ENCODE assay signal across 19 mouse cellular contexts in genomic region chr1:71682194-71682715, GRCm38 (mm10). TPM values are rescaled to one million over a fixed set of nuclear protein-coding genes. Genes with fewer than 3 reads are reported as not detected.
DNase-seq lines count a peak whose midpoint lies in the region; ATAC-seq and TF ChIP-seq lines count a peak whose summit lies in the region.
"Had no signal": no experiment of that assay in that cellular context is flagged by ENCODE, and none has a peak within 500 bp of the region (broad histone marks: within the 10 kb centered on the region; RNA-seq: fewer than 3 reads in every experiment).

No protein-coding gene starts in this region.

- no peak overlapping the region for H3K4me3 ChIP-seq in intestine, embryonic 14.5 days (ENCODE audit: low read depth, low read length)
- H3K4me3 ChIP-seq in intestine, postnatal 0 days (ENCODE audit: low read depth, low read length): no peak overlapping the region
- no peak overlapping the region for H3K4me3 ChIP-seq in embryonic facial prominence, embryonic 12.5 days
- H3K4me3 ChIP-seq in limb, embryonic 11.5 days (ENCODE audit: low read depth, low read length): no peak overlapping the region
- H3K4me3 ChIP-seq: heart, adult 2 months; hindbrain, embryonic 13.5 days; liver, embryonic 15.5 days; megakaryocyte, embryonic 14.5 days; neural tube, embryonic 12.5 days had no signal

- 0 out of 2 replicates have a peak, but pooled peaks cover 2% of the 10 kb centered on the region for H3K9me3 ChIP-seq in intestine, embryonic 14.5 days (ENCODE audit: control insufficient read depth, low read length)
- no peaks in the 10 kb centered on the region for H3K9me3 ChIP-seq in intestine, postnatal 0 days (ENCODE audit: control insufficient read depth)
- no peaks in the 10 kb centered on the region for H3K9me3 ChIP-seq in embryonic facial prominence, embryonic 12.5 days
- H3K9me3 ChIP-seq in limb, embryonic 11.5 days (ENCODE audit: control insufficient read depth, low read length): no peaks in the 10 kb centered on the region
- H3K9me3 ChIP-seq: hindbrain, embryonic 13.5 days; liver, embryonic 15.5 days; neural tube, embryonic 12.5 days had no signal

- ATAC-seq in intestine, embryonic 14.5 days (replicated peaks; ENCODE audit: low FRiP score, low TSS enrichment, low read depth): no peak
- no peak for ATAC-seq in intestine, postnatal 0 days
- ATAC-seq in embryonic facial prominence, embryonic 12.5 days (ENCODE audit: insufficient number of reproducible peaks, insufficient read depth, low FRiP score, low TSS enrichment): no peak
- no peak; the same call in 1 of the 2 replicates for ATAC-seq in limb, embryonic 11.5 days (ENCODE audit: insufficient number of reproducible peaks, low FRiP score, low TSS enrichment, low read depth)
- ATAC-seq in frontal cortex, adult (ENCODE audit: low TSS enrichment): no peak

- H3K27ac ChIP-seq in intestine, embryonic 14.5 days (ENCODE audit: low read depth): 0 out of 2 replicates have a peak overlapping the region, but pooled peaks have one; percentile 16
- no peak overlapping the region for H3K27ac ChIP-seq in intestine, postnatal 0 days (ENCODE audit: low read depth, low read length)
- peak overlapping the region; percentile 65 for H3K27ac ChIP-seq in embryonic facial prominence, embryonic 12.5 days
- no peak overlapping the region for H3K27ac ChIP-seq in limb, embryonic 11.5 days (replicated peaks; ENCODE audit: low read depth, low read length)
- H3K27ac ChIP-seq: heart, adult 2 months; hindbrain, embryonic 13.5 days; liver, embryonic 15.5 days; neural tube, embryonic 12.5 days had no signal

- WGBS in intestine, embryonic 14.5 days: 27% methylated on average over 5 of the region's 5 CpGs
- 52% methylated on average over 5 of the region's 5 CpGs for WGBS in intestine, postnatal 0 days
- WGBS in embryonic facial prominence, embryonic 12.5 days: 32% methylated on average over 5 of the region's 5 CpGs
- 13% methylated on average over 5 of the region's 5 CpGs for whole genome bisulfite sequencing in limb, embryonic 11.5 days

- H3K4me2 ChIP-seq in intestine, embryonic 14.5 days (ENCODE audit: low read length): no peak overlapping the region
- H3K4me2 ChIP-seq in intestine, postnatal 0 days (replicated peaks; ENCODE audit: low read depth): no peak overlapping the region
- H3K4me2 ChIP-seq in embryonic facial prominence, embryonic 12.5 days (replicated peaks): no peak overlapping the region
- no peak overlapping the region for H3K4me2 ChIP-seq in limb, embryonic 11.5 days (ENCODE audit: low read depth, severe bottlenecking)
- H3K4me2 ChIP-seq: hindbrain, embryonic 13.5 days; liver, embryonic 15.5 days; neural tube, embryonic 12.5 days had no signal

- H3K9ac ChIP-seq in intestine, embryonic 14.5 days (ENCODE audit: low read length): no peak overlapping the region
- no peak overlapping the region for H3K9ac ChIP-seq in intestine, postnatal 0 days (ENCODE audit: low read depth, low read length)
- no peak overlapping the region for H3K9ac ChIP-seq in embryonic facial prominence, embryonic 12.5 days
- no peak overlapping the region for H3K9ac ChIP-seq in limb, embryonic 11.5 days (ENCODE audit: low read length)
- H3K9ac ChIP-seq: hindbrain, embryonic 13.5 days; liver, embryonic 15.5 days; neural tube, embryonic 12.5 days had no signal

- no peak for TF ChIP-seq POLR2A in brain, embryonic 14.5 days (IDR thresholded peaks at IDR 0.05; ENCODE audit: borderline replicate concordance, extremely low read depth, insufficient read depth, insufficient read length, poor library complexity, severe bottlenecking)

- peaks cover 12% of the 10 kb centered on the region for H3K4me1 ChIP-seq in intestine, embryonic 14.5 days (replicated peaks; ENCODE audit: control insufficient read depth, insufficient read depth, low read length)
- no peaks in the 10 kb centered on the region; the same call in 1 of the 2 replicates for H3K4me1 ChIP-seq in intestine, postnatal 0 days (replicated peaks; ENCODE audit: control insufficient read depth, insufficient read depth, low read length)
- peaks cover 7% of the 10 kb centered on the region for H3K4me1 ChIP-seq in embryonic facial prominence, embryonic 12.5 days
- no peaks in the 10 kb centered on the region for H3K4me1 ChIP-seq in limb, embryonic 11.5 days (ENCODE audit: control insufficient read depth, insufficient read depth, low read length)
- H3K4me1 ChIP-seq: hindbrain, embryonic 13.5 days; megakaryocyte, embryonic 14.5 days had no signal

- no peak for DNase-seq in intestine, embryonic 14.5 days (ENCODE audit: low spot score)
- peak; percentile 24 for DNase-seq in brain, embryonic 14.5 days (ENCODE audit: low read depth)
- peak; percentile 29 for DNase-seq in limb, embryonic 11.5 days (ENCODE audit: low spot score)
- no peak for DNase-seq in neural tube, embryonic 10.5 days (ENCODE audit: extremely low spot score, low spot score)
- DNase-seq: cerebellum, adult 11-12 months; cerebellum, postnatal 25 days; gastrocnemius, postnatal 14 days; heart, adult 2 months; heart, postnatal 10 days; lung, postnatal 14 days; spleen, adult 18-20 months; thymus, postnatal 25 days had no signal

- no peaks in the 10 kb centered on the region for H3K27me3 ChIP-seq in intestine, embryonic 14.5 days (replicated peaks; ENCODE audit: control insufficient read depth, insufficient read depth, low read length)
- no peaks in the 10 kb centered on the region for H3K27me3 ChIP-seq in intestine, postnatal 0 days (replicated peaks; ENCODE audit: control insufficient read depth, insufficient read depth, low read length)
- no peaks in the 10 kb centered on the region for H3K27me3 ChIP-seq in embryonic facial prominence, embryonic 12.5 days
- no peaks in the 10 kb centered on the region for H3K27me3 ChIP-seq in limb, embryonic 11.5 days (ENCODE audit: control insufficient read depth, insufficient read depth, low read length)
- H3K27me3 ChIP-seq: hindbrain, embryonic 13.5 days; liver, embryonic 15.5 days; megakaryocyte, embryonic 14.5 days; neural tube, embryonic 12.5 days had no signal

- no peaks in the 10 kb centered on the region for H3K36me3 ChIP-seq in intestine, embryonic 14.5 days (ENCODE audit: control insufficient read depth, insufficient read depth, low read length)
- H3K36me3 ChIP-seq in intestine, postnatal 0 days (ENCODE audit: control insufficient read depth, insufficient read depth): no peaks in the 10 kb centered on the region
- no peaks in the 10 kb centered on the region for H3K36me3 ChIP-seq in embryonic facial prominence, embryonic 12.5 days
- no peaks in the 10 kb centered on the region for H3K36me3 ChIP-seq in limb, embryonic 11.5 days (ENCODE audit: control insufficient read depth, insufficient read depth, low read length)
- H3K36me3 ChIP-seq: hindbrain, embryonic 13.5 days; liver, embryonic 15.5 days; neural tube, embryonic 12.5 days had no signal

- no peak for TF ChIP-seq CTCF in intestine, postnatal 0 days (IDR thresholded peaks at IDR 0.05; ENCODE audit: low read depth)
- no peak for TF ChIP-seq CTCF in brain, embryonic 14.5 days (IDR thresholded peaks at IDR 0.05; ENCODE audit: borderline replicate concordance, extremely low read depth, insufficient read depth, insufficient read length)

RNA-seq across cellular contexts. Expression of gene Fn1, which starts 29.3 kb away (rescaled TPM):
- 115 and 136 TPM in 2 replicates for polyA plus RNA-seq in intestine, embryonic 14.5 days (2014; fragmentation: Nextera tagmentation; extraction: Ambion mirVana)
- polyA plus RNA-seq in intestine, postnatal 0 days (2015; fragmentation: Nextera tagmentation; extraction: Ambion mirVana): 38.3 and 43.1 TPM in 2 replicates
- polyA plus RNA-seq in brain, embryonic 14.5 days (2012; rRNA removed): 72.1 and 113 TPM in 2 replicates
- 233 and 238 TPM in 2 replicates for polyA plus RNA-seq in embryonic facial prominence, embryonic 12.5 days (2016; fragmentation: Nextera tagmentation; extraction: Ambion mirVana)
- 157 and 180 TPM in 2 replicates for polyA plus RNA-seq in limb, embryonic 11.5 days (2014; fragmentation: Nextera tagmentation; extraction: Ambion mirVana)

Comparison
In these comparisons a context has a peak if more than half of its experiments do, and no peak if none do; other contexts are left out.
1. H3K27ac ChIP-seq: peak in intestine, embryonic 14.5 days (single experiment) and embryonic facial prominence, embryonic 12.5 days (single experiment); none in intestine, postnatal 0 days (single experiment) and limb, embryonic 11.5 days (single experiment).
2. DNase-seq: peak in brain, embryonic 14.5 days (single experiment) and limb, embryonic 11.5 days (single experiment); none in intestine, embryonic 14.5 days (single experiment) and neural tube, embryonic 10.5 days (single experiment).